Mouse (Mus musculus) thymus, postnatal 36 days (tissue): ENCODE measurements around the gene Synpr.

ENCODE experiments used
- DNase-seq, 2 experiments: peaks; one replicate each; pipeline ENCODE4 v3.0.0; 2022; ENCODE audit warnings: mixed read lengths in 2 of 2

Gene Synpr

DNA sequence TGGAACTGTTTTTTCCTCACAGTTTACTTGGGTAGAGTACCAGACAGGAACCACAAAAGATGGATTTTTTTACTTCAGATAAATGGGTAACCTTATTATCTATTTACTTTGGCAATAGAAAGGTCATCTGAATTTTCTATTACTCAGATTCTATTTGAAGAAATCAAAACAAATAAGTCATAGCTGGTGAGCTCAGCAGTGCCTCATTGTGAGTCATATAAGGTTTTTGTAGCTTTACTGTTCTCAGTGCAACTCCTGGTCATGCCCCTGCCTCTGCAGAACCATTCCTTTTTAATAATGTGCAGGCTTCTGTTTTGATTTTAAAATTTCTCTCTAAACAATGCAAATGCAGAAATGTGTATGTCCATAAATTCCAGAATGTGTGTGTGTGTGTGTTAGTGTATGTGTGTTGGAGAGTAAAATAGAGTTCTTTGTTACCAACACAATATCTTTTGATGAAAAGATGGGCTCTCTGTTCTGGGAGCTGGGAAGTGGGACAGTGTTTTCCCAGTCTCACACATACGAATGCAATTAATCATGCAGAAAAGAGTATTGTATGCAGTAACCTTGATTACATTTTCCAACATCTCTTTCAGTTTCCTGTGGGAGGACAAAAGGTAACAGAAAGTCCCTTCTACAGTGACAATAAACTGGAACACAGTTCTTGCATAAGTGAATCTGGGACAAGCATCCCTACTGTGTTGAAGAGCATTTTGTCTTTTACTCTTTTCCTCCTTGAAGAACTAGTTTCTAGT lies 269.2 kb downstream of the Synpr start:
- no peak for DNase-seq

DNA sequence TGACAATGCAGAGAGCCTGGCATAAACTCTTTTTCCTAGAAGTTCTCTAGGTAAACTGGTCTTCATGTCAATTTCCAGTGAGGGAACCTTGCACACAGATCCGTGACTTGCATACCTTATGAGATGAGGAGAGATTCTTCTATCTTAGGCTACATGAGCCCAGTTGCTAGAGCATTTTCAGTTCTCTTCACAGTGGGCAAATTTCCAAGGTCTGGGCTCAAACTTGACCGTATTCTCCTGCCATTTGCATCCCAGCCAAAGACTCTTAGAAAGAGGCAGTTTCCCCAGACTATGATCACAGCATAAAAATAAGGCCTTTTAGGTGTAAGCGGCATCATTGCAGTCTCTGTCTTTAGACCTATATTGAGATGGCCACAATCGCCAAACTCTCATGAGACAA lies 270.1 kb downstream of the Synpr start:
- no peak for DNase-seq

DNA sequence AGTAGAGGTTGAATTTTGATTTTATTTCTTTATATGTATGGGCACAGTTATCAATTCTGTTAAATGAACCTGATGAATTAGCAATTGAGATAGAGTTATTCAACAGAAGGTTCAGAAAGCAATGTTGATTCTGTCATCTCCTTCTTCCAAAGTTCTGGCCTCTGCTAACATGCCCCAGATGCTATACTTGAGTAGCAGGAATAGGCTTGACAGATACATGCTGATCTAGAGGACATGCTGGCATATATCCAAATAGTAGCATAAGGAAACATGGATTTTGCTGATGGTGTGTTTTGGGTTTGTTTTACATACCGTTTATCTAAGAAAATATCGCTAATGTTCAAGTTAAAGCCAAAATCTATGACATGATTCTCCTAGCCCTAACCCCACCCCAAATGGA lies 273.5 kb downstream of the Synpr start:
- no peak for DNase-seq

DNA sequence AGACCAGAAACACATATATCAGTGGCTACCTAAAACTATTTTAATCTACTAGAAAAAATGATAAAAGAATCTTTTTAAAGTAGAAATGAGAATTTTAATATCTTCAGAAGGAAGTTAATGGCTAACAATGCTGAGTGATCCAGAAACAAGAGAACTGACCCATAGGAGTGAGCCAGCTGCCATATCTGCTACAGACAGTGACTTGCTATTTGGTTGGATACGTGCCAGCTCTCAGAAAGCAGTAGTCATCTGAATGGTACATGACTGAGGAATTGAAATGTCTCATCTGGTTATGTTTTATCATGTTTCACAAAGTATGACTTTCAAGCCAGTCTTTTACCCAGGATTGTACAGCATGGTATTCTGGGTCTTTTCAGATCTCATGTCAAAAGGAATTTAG lies 282.7 kb downstream of the Synpr start:
- DNase-seq: no peak

DNA sequence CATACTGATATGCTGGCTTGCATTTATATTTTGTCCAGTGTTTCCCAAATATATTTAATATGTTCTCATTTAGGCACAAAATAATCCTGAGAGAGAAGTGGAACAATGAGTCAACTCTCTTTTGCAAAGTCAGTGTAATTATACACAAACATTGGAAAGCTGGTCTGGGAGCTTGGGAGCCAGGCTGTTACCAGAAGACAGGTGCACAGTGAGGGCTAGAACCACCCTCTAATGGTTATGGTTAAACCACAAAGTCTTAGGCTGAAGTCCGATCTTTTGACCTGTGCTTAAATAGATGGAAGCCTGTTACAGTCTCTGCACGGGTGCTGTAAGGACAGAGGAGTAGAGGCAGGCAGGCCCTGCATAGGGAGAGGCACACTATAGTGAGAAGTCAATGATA lies 283.4 kb downstream of the Synpr start:
- DNase-seq: no peak

DNA sequence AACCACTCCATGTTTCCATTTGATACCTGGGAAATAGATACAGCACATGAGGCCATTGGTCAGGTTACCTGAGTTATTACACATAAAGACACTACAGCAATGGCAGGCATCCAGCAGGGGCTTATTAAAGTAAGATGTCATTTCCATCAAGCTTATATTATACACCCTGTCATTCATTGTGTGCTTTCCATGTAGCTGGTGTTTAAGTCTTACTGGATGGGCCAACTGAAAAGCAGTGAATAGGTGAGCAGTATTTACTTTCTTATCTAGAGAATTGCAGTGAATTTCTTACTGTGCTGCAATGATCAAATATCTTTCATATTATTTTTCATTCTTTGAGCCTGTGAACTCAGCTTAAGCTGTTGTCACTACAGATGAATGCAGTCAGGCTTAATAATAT lies 287.4 kb downstream of the Synpr start:
- no peak for DNase-seq

DNA sequence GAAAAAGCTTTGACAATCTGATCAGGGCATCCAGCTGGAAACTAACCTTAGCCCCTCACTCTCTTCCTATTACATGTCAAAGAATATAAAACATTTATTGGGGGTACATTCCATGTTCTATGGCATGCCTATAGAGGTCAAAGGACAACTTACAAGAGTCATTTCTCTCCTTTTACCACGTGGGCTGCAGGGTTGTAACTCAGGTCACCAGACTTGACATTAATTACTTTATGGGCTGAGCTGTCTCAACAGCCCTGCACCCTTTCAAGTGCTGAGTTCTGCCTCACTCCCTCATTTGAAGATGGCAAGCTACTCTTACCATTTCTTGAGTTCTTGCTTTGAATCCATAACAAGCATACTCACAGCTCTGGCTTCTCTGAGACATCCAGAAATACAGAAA lies 287.9 kb downstream of the Synpr start:
- no peak for DNase-seq

DNA sequence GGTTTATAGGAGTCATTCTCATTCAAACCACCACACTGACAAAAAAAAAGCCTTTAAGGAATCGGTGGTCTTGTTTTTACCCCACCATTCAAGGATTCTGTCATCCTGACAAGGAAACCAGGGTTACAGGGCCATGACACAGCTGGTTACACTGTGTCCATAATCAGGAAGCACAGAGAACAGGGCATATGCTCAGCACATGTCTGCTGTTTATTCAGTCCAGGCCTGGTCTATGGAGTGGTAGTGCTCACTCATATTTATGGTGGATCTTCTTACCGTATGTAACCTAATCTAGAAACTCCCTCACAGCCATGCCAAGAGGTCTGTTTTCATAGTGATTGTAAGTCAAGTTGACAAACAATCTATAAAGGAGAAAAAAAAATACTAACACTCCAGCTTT lies 293.5 kb downstream of the Synpr start:
- no peak for DNase-seq

DNA sequence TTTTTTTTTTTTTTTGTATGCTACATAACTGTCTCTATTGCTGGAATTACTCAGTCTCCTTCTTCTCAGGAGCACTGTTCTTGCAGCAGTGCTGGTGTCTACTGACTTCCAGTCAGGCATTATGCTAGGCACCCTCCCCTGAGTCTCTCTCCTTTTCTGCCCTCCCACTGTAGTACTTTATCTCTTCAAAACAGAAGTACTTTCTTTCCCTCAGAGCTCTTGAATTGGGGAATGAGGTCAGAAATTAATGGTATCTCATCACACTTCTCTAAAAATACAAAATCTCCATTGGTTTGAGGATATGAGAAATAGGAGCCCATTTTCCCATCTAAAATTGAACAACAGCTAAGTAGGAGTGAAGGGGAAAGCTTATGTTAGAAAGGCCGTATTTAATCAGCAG lies 294.2 kb downstream of the Synpr start:
- DNase-seq: no peak

DNA sequence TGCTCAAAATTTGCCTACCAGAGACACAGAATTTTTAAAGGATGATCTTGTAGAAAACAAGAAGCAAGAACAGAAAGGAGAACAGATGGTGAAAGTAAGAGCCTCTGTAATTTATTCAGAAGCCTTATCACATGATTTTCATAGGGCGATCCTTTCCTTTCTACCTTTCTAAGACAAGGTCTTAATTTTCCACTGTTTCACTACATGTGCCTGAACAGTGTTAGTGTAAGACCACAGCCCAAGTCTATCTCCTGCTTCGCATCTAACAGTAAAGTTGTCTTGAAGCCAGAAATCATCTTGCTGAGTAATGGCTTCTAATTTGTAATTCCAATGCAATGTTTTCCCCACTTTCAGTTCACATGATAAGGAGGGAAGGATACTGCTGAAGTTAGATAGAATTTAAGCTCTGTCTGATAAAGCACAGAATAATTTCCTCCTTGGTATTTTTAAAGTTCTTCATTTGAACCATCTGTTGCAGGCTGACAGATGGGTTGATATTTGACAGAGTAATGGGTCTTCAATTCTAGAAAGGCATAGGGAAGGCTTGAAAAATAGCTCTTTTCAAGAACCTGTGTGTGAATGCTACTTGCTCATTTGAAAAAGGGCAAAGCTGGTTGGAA lies 308.9 kb downstream of the Synpr start:
- no peak for DNase-seq

DNA sequence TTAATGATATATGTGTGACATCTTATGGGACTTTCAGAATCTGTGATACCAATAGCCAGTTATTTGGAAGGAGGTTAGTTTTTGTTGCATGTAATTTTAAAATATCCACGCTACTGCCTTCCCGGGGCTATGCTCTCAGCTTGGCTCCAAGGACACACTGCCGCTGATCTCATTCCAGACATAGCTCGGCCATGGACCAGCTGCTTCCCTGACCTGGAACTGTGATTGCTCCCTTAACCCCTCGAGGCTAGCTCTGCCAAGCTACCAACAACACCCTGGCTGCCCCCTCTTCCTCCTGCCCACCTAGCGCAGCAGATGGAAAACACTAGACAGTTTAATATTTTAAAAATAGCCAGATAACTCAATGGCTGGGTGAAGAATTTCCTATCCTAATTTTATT lies 311.7 kb downstream of the Synpr start:
- DNase-seq: no peak

DNA sequence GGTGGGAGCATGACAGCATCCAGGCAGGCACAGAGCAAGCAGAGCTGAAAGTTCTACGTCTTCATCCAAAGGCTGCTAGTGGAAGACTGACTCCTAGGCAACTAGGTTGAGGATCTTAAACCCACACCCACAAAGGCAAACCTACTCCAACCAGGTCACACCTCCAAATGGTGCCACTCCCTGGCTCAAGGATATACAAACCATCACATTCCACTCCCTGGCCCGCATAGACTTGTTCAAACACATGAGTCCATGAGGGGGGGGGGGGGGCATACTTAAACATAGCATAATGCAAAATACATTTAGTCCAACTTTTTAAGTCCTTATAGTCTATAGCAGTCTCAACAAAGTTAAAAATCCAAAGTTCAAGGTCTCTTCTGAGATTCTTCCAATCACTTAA lies 312.6 kb downstream of the Synpr start:
- no peak for DNase-seq

DNA sequence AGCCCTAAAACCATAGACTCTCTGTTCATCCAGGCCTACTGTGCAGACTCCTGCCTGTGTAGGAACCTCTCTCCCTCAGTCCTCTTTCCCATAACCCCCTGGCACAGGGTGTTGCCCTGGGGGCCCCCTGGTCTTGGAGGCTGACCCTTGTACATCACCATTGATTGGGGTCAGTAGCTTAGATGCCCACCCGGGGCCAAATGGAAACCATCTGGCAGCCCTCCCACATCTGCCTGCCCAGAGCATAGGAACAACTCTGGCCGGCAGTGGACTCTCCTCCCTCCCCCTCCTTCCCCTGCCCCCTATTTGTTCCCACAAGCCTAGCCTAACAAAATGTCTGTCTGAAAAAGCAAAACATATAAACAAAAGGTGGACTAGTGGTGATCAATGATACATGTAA lies 336.0 kb downstream of the Synpr start:
- no peak for DNase-seq

DNA sequence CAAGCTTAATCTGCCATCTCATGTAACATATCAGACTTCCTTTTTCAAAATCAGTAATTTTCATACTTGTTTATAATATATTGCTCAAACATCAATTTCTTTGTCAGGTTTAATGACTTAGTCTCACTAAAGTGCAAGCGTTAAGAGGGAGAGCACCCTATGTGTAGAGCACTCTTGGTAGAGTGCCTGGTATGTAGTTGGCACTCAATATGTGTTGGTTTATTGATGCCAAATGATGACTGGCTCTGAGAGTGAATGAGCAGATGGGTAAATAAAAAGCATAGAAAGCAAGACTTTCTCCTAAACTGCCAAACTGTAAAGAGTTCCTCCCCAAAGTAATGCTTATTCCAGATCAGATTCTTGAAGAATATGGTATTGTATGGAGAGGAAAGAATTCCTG lies 365.3 kb downstream of the Synpr start:
- no peak for DNase-seq

DNA sequence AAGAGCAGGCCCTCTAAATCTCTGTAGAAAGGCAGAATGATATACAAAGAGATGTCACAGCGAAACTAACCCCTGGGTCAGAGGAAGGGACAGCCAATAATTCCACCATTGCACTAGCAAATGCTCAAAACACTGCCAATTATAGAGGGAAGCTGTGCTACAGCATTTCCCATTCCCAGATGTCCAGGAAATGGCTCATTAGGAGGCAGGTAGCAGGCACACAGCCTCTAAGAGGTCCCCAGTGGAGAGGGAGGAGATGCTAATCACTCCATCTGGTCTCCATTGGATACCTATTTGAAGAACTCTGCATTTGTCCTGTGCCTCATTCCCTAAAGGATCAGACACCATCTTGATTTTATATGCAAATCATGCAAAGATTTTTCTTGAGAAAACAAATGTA lies 366.5 kb downstream of the Synpr start:
- DNase-seq: no peak

DNA sequence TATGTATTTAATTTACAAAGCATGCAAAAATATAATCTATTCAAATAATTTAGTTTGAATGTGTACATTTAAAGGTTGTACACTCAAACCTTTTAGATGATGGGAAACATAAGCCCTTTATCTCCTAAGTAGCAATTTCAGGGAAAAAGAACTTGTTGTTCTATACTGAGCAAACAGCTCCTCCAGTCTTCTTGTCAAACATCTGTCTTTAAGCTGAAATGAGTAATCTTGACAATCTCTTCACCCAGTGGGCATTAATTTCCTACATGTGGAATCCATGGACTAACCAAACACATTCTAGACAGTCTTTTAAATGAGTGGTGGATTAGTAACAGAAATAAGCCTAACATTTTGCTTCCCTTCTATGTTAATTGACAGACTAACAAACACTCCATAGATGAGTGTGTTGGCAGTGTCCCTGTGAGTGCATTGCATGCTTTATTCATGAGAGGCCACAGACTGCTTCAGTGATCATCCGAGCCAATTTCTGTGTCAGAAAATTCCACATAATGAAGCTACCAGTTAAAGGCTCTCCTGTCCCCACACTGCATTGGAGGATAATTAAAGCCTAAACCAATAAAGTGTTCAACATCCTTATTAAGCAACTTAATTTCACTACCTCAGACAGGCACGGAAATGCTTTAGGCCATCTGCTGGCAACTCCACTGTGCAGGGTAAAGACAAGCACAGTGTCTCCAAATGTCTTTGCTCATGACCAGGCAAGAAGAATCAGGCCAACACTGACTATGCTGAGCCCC lies 367.1 kb downstream of the Synpr start:
- DNase-seq: no peak
